Mouse (Mus musculus): ENCODE measurements around the gene Olfr630.
"Not testable (repeated sequence)": the region's sequence is repeated elsewhere in the genome, so short reads cannot be mapped to it uniquely, and the experiment has no call there.

Gene Olfr630

DNA sequence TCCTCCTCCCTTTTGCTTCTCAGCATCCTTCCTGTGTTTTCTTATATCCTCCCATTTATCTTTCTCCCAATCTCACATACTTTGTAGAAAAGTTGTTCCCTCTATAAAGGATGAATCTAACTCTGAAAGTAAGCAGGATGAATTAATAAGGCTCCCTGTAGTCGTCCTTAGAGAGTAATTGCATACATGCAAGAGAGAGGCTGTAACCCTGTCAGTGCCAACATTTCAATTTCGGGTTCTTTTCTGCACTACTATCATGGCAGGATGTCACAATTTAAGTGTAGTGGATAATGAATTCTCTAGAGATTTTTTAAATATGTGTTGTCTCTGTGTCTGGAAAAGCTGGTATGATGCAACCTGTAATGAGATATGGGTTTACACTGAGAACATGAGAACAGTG, at the start of gene Olfr630:
TSS of gene Olfr630 (minus strand) at position 101 of the 400 bp plus-strand sequence.
- no peak for DNase-seq

DNA sequence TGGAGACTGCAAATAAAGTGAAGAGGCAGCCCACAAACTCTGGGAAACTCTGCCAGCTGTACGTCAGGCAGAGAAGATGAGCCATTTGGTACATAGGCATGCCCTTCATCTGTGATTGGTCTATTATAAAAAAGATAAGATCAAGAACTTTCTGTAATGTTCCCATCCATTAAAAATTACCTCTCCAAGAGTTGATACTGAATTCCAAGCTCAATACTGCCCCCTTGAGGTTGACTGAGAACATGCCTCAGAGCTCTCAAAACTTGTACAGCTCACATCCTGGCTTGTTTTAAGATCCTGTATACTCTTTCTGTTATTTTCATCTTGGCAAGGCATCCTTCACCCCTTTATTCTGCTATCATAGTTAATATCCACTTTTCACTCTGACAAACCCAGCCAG, 49.7 kb upstream of the Olfr630 start:
- DNase-seq: no peak

DNA sequence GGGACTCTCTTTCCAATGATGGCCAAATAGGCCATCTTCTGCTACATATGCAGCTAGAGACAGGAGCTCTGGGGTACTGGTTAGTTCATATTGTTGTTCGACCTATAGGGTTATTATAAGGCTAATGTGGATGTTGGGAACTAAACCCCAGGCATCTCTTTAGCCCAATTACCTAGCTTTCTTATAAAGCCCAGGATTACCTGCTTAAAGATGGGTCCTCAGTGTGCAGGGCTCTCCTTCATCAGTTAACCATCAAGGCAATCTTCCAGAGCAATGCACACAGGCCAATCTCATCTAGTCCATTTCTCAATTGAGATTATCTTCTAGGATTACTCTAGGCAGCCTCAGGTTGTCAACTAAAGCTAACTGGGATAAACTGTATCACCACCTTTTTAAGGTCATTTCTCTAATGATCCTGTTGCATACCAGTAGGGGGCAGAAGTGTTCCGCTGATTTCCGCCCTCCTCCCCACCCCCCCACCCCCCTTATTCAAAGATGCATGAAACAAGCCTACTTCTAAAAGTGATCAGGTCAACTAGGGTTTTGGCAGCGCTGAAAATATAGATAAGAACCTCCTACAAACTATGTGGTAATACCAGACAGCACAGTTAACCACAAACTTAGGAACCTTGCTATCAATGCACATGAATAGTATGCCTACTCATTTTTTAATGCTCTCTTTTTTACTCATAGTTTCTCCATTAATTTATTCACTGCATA, 35.7 kb upstream of the Olfr630 start:
- no peak for DNase-seq

DNA sequence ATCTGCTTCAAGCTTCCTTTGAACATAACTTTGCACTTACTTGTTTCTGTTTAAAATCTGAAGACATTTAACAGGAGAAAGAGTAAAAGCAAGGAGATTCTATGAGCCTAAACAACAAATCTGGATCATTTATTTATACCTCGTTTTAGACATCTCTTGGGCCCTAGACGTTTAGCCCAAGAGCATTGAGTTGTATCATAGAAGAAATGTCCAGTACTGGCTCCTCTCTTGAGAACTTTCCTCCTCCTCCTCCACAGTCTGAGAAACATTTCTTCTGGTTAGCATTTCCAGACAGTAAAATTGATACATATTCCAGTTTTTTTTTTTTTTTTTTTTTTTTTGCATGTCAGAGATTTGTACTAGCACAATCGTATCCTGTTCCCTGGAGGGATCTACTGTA, 34.6 kb upstream of the Olfr630 start, which contains the start of gene Olfr67:
TSS of gene Olfr67 (minus strand) at position 101 of the 400 bp plus-strand sequence.
- DNase-seq: no peak

DNA sequence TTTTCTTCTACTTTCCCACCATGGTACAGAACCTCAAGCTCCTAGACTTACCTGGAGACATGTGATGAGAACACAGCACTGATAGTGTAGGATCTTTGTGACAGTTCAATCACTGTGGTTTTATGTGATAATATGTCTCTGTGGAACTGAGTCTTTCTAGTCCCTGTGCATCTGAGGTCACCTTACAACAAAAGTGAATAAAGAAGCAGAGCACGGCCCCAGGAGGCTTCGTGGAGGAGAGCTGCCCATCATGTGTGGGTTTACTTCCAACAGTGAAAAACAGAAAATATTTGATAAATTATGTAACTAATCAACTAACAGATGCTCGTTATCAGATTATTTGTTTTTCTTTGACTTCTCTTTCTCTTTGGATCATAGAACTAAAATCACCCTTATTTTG, 22.5 kb upstream of the Olfr630 start, which contains the start of gene Olfr68:
TSS of gene Olfr68 (minus strand) at position 101 of the 400 bp plus-strand sequence.
- no peak for DNase-seq

DNA sequence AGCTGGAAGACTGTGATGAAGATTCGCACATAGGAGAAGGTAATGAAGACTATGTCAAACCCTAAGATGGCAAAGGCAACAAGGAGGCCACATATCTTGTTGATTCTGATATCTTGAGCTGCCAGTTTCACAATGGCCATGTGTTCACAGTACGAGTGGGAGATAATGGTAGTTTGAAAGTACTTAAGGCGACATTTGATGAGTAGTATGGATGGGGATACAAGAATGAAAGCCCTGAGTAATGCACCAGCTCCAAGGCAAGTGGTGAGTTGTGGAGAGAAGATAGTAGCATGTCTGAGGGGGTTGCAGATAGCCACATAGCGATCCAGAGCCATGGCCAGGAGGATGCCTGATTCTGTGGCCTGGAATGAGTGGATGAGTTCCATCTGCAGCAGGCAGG, 20.5 kb upstream of the Olfr630 start:
- not testable (repeated sequence) for DNase-seq

DNA sequence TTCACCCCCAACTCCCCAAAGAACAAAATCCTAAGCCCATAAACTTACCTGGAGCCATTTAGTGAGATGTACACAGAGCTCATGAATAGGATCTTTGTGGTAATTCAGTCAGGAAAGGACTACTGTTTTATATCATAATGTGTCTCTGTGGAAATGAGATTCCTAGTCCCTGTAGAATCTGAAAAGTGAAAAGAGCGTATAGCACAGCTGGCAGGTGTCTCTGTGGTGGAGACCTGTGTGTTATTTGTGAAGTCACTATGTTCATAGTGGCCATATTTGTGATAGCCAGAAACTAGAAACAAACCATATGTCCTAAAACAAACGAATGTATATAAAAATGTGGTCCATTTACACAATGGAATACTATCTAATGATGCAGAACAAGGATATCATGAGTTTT, 14.4 kb upstream of the Olfr630 start, which contains the start of gene Olfr69:
TSS of gene Olfr69 (minus strand) at position 101 of the 400 bp plus-strand sequence.
- DNase-seq: no peak

DNA sequence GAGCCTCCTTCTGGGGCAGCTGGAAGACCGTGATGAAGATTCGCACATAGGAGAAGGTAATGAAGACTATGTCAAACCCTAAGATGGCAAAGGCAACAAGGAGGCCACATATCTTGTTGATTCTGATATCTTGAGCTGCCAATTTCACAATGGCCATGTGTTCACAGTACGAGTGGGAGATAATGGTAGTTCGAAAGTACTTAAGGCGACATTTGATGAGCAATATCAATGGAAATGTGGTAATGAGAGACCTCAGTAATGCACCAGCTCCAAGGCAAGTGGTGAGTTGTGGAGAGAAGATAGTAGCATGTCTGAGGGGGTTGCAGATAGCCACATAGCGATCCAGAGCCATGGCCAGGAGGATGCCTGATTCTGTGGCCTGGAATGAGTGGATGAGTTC, 10.6 kb upstream of the Olfr630 start:
- not testable (repeated sequence) for DNase-seq

DNA sequence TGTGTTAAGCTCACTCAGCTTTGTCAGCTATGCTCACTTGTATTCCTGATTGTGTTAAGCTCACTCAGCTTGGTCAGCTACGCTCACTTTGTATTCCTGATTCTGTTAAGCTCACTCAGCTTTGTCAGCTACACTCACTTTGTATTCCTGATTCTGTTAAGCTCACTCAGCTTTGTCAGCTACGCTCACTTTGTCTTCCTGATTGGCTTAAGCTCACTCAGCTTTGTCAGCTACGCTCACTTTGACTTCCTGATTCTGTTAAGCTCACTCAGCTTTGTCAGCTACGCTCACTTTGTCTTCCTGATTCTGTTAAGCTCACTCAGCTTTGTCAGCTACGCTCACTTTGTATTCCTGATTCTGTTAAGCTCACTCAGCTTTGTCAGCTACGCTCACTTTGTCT, 5.1 kb upstream of the Olfr630 start:
- DNase-seq: not testable (repeated sequence)

DNA sequence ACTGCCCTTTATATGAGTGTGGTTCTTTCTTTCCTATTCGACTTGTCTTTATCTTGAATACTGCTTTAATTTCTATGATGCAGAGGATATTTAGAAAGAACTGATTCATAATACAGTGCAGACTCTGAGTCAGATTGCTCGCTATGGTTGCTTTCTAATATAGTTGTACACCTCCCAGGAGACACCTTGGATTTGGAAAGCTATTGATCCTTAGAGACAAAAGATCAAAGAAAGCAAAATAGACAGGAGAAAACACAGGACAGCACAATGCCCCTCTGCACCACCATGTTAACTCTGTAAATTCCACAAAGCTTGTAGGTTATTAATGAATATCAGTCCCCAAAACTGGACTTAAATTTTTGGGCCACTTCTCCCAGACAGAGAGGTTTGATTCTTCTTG, 12.3 kb downstream of the Olfr630 start, which contains the start of gene Olfr629:
TSS of gene Olfr629 (minus strand) at position 101 of the 400 bp plus-strand sequence.
- no peak for DNase-seq

DNA sequence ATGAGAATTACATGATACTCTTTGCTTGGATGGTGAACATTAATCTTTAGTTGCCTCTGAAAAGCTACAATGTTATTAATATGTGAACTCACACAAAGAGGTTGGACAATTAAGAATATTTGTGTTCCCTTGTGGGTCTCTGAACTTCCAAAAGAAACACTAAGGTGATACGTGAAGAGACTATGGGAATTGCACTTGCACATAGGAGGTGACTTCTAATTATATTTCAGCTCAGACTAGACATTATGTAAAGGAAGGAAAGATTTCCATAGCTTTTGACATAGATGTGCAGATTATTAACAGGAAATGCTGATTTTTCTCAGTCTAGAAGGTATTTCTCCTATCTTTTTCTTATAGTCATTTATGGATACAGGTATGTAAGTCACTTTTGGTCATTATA, 27.1 kb downstream of the Olfr630 start, which contains the start of gene Olfr628:
TSS of gene Olfr628 (plus strand) at position 301 of the 400 bp plus-strand sequence.
- DNase-seq: no peak

DNA sequence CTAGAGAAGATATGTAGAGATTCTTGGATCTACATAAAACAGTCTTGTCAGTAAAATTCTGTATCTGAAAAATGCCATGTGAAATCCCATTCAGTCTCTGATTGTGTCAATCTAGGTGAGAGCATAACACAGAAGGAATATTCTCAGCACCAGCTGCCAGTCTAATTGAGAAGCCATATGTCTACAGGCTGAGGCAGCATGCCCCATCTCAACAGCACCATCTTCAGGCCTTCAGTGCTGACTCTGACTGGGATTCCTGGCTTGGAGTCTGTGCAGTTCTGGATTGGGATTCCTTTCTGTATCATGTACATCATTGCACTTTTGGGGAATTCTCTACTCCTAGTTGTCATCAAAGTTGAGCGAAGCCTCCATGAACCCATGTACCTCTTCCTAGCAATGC, 40.7 kb downstream of the Olfr630 start:
- DNase-seq: not testable (repeated sequence)

DNA sequence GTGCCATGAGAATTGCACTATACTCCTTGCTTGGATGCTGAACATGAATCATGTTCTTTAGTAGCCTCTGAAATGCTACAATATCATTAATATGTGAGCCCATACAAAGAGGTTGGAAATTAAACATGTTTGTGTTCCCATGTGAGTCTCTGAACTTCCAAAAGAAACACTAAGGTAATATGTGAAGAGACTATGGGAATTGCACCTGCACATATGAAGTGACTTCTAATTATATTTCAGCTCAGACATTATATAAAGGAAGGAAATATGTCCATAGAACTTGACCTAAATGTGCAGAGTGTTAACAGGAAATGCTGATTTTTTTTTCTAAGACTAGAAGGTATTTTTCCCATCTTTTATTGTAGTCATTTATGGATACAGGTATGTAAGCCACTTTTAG, 42.8 kb downstream of the Olfr630 start, which contains the start of gene Olfr243:
TSS of gene Olfr243 (plus strand) at position 301 of the 400 bp plus-strand sequence.
- no peak for DNase-seq

DNA sequence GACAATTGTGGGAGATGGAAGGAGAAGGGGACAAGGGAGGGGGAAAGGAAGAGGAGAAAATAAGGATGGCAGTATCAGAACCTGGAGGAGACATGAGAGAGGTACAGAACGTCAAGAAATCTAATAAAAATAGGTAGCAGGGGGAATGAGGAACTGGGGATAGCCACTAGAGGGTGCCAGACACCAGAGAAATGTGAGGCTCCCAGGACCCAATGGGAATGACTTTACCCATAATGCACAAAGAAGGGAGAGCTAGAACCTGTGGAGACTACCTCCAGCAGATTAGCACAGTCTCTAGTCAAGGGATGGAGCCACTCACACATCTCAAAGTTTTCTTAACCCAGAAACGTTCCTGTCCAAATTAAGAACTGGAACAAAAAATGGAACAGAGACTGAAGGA, 45.1 kb downstream of the Olfr630 start:
- no peak for DNase-seq
